In genomic region chr11:34681790-34682189, GRCm38 (mm10) we compare ENCODE assay signal across 10 mouse cellular contexts.
A peak's percentile ranks its signal among the peaks of the same experiment; 100 is the strongest.
DNase-seq lines count a peak whose midpoint lies in the region; ATAC-seq and TF ChIP-seq lines count a peak whose summit lies in the region.
"Had no signal": no experiment of that assay in that cellular context is flagged by ENCODE, and none has a peak within 500 bp of the region (broad histone marks: within the 10 kb centered on the region; RNA-seq: fewer than 3 reads in every experiment).

No protein-coding gene starts in this region.

- H3K9me3 ChIP-seq in heart, postnatal 0 days (replicated peaks; ENCODE audit: control insufficient read depth, low read length), result peaks cover 9% of the 10 kb centered on the region
- H3K9me3 ChIP-seq in limb, embryonic 15.5 days, result no peaks in the 10 kb centered on the region

- intact Hi-C loops in heart, postnatal 25 days (cut with DNase I), result no loop called here

- H3K27me3 ChIP-seq in heart, postnatal 0 days (ENCODE audit: control insufficient read depth, insufficient read depth, low read length), result no peaks in the 10 kb centered on the region
- no peaks in the 10 kb centered on the region for H3K27me3 ChIP-seq in limb, embryonic 15.5 days

- TF ChIP-seq CTCF in heart, postnatal 0 days (IDR thresholded peaks at IDR 0.05; ENCODE audit: low read depth), result no peak

- WGBS in heart, postnatal 0 days, result 49% methylated on average over 8 of the region's 8 CpGs
- 51% methylated on average over 8 of the region's 8 CpGs for WGBS in limb, embryonic 15.5 days

- H3K4me1 ChIP-seq in heart, postnatal 0 days (ENCODE audit: control insufficient read depth, insufficient read depth), result no peaks in the 10 kb centered on the region
- no peaks in the 10 kb centered on the region for H3K4me1 ChIP-seq in limb, embryonic 15.5 days

- H3K36me3 ChIP-seq in heart, postnatal 0 days (replicated peaks; ENCODE audit: control insufficient read depth, insufficient read depth, low read length), result no peaks in the 10 kb centered on the region
- H3K36me3 ChIP-seq in limb, embryonic 15.5 days, result no peaks in the 10 kb centered on the region

- peak; percentile 38 for DNase-seq in heart, postnatal 0 days (ENCODE audit: low spot score)
- DNase-seq in heart, postnatal 25 days (ENCODE audit: low spot score), result no peak
- peak; percentile 9 for DNase-seq in c-Kit-positive CD71-positive TER-119-negative erythroid progenitor cells, embryonic 14.5 days (ENCODE audit: low read depth)
- DNase-seq in yolk sac, embryonic 10.5 days (ENCODE audit: low spot score), result no peak
- DNase-seq in cerebellum, adult 11 months, result no peak
- no peak for DNase-seq in right cerebral cortex, postnatal 25 days
- DNase-seq: adrenal gland, adult 2 months; kidney, adult 2 months had no signal

- H3K4me2 ChIP-seq in heart, postnatal 0 days (ENCODE audit: low read depth, low read length), result no peak overlapping the region
- no peak overlapping the region for H3K4me2 ChIP-seq in limb, embryonic 15.5 days

- ATAC-seq in heart, postnatal 0 days (ENCODE audit: insufficient read depth, low read depth), result no peak
- peak; percentile 60 for ATAC-seq in CD4-positive, CD25-positive, alpha-beta regulatory T cell, adult 4 months
- ATAC-seq in limb, embryonic 15.5 days (ENCODE audit: insufficient number of reproducible peaks, low FRiP score, low TSS enrichment, low read depth), result peak; percentile 80

- no peak overlapping the region for H3K9ac ChIP-seq in heart, postnatal 0 days (replicated peaks; ENCODE audit: low read depth, low read length)
- no peak overlapping the region for H3K9ac ChIP-seq in limb, embryonic 15.5 days

- no peak for TF ChIP-seq EP300 in heart, postnatal 0 days (IDR thresholded peaks at IDR 0.05; ENCODE audit: low read depth)

- H3K27ac ChIP-seq in heart, postnatal 0 days (ENCODE audit: low read depth), result no peak overlapping the region
- no peak overlapping the region for H3K27ac ChIP-seq in limb, embryonic 15.5 days

- H3K4me3 ChIP-seq in heart, postnatal 0 days (ENCODE audit: low read depth, low read length), result no peak overlapping the region
- no peak overlapping the region for H3K4me3 ChIP-seq in limb, embryonic 15.5 days

Comparison
In these comparisons a context has a peak if more than half of its experiments do, and no peak if none do; other contexts are left out.
1. DNase-seq: peak in heart, postnatal 0 days (single experiment) and c-Kit-positive CD71-positive TER-119-negative erythroid progenitor cells, embryonic 14.5 days (single experiment); none in heart, postnatal 25 days (single experiment), yolk sac, embryonic 10.5 days (single experiment), cerebellum, adult 11 months (single experiment) and right cerebral cortex, postnatal 25 days (single experiment).